Comparison of ENCODE assay signal across 28 mouse cellular contexts in the genomic region with DNA sequence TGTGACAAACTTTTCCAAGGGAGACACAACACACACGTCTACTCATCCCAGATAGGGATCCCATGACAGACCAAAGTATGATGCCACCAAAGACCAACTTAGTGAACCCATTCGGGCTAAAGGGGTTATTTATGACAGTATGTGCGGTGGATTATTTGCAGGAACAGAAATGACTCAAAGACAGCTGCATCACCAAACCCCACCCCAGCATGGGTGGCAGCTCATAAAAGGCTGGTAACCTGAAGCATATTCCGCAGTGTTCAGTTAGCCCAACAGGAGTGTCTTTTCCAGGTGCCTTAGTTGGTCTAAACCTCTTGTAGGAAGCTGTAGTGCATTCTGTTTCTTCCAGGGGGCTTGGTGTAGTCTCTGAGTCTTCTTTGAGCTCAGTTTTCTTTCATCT.
"Had no signal": no experiment of that assay in that cellular context is flagged by ENCODE, and none has a peak within 500 bp of the region (broad histone marks: within the 10 kb centered on the region; RNA-seq: fewer than 3 reads in every experiment).

No protein-coding gene starts in this region.

- H3K27me3 ChIP-seq: embryonic facial prominence, embryonic 12.5 days; embryonic facial prominence, embryonic 13.5 days; embryonic facial prominence, embryonic 15.5 days; forebrain, embryonic 12.5 days; forebrain, embryonic 13.5 days; forebrain, embryonic 15.5 days had no signal

- H3K4me2 ChIP-seq: embryonic facial prominence, embryonic 12.5 days; embryonic facial prominence, embryonic 13.5 days; embryonic facial prominence, embryonic 15.5 days; forebrain, embryonic 12.5 days; forebrain, embryonic 13.5 days; forebrain, embryonic 15.5 days had no signal

- H3K27ac ChIP-seq: embryonic facial prominence, embryonic 10.5 days; embryonic facial prominence, embryonic 12.5 days; embryonic facial prominence, embryonic 13.5 days; embryonic facial prominence, embryonic 15.5 days; forebrain, embryonic 10.5 days; forebrain, embryonic 12.5 days; forebrain, embryonic 13.5 days; forebrain, embryonic 15.5 days; gastrocnemius, adult 2 months; heart, adult 2 months had no signal

- H3K4me3 ChIP-seq: embryonic facial prominence, embryonic 10.5 days; embryonic facial prominence, embryonic 12.5 days; embryonic facial prominence, embryonic 13.5 days; embryonic facial prominence, embryonic 15.5 days; erythroblast, embryonic 14.5 days; forebrain, embryonic 10.5 days; forebrain, embryonic 12.5 days; forebrain, embryonic 13.5 days; forebrain, embryonic 15.5 days; gastrocnemius, adult 2 months; heart, adult 2 months had no signal

- DNase-seq: cerebellum, adult 2 months; cerebellum, adult 8-10 months; cerebellum, adult 9-10 months; cerebellum, adult 9-11 months; cerebellum, postnatal 10 days; cerebellum, postnatal 14 days; cerebellum, postnatal 25 days; cerebellum, postnatal 36 days; embryo, embryonic 11 days; forebrain, postnatal 0 days; gastrocnemius, adult 2 months; gastrocnemius, postnatal 10 days; gastrocnemius, postnatal 14 days; gastrocnemius, postnatal 25 days; gastrocnemius, postnatal 36 days; heart, adult 18-20 months; heart, adult 2 months had no signal

- H3K36me3 ChIP-seq: embryonic facial prominence, embryonic 10.5 days; embryonic facial prominence, embryonic 12.5 days; embryonic facial prominence, embryonic 13.5 days; embryonic facial prominence, embryonic 15.5 days; forebrain, embryonic 10.5 days; forebrain, embryonic 12.5 days; forebrain, embryonic 15.5 days had no signal

- ATAC-seq: forebrain, embryonic 13.5 days; forebrain, embryonic 14.5 days; forebrain, embryonic 15.5 days; forebrain, embryonic 16.5 days; forebrain, postnatal 0 days had no signal

- H3K4me1 ChIP-seq: embryonic facial prominence, embryonic 10.5 days; embryonic facial prominence, embryonic 12.5 days; embryonic facial prominence, embryonic 13.5 days; embryonic facial prominence, embryonic 15.5 days; forebrain, embryonic 12.5 days; forebrain, embryonic 13.5 days; forebrain, embryonic 15.5 days had no signal

- H3K9me3 ChIP-seq: embryonic facial prominence, embryonic 10.5 days; embryonic facial prominence, embryonic 12.5 days; embryonic facial prominence, embryonic 13.5 days; embryonic facial prominence, embryonic 15.5 days; forebrain, embryonic 10.5 days; forebrain, embryonic 12.5 days; forebrain, embryonic 13.5 days; forebrain, embryonic 15.5 days had no signal

- H3K9ac ChIP-seq: embryonic facial prominence, embryonic 12.5 days; embryonic facial prominence, embryonic 13.5 days; embryonic facial prominence, embryonic 15.5 days; forebrain, embryonic 12.5 days; forebrain, embryonic 13.5 days; forebrain, embryonic 15.5 days; forebrain, postnatal 0 days had no signal
